Mouse (Mus musculus) cerebellum, postnatal 25 days (tissue): ENCODE measurements around the gene Tomm40l.
"Not testable (repeated sequence)": the region's sequence is repeated elsewhere in the genome, so short reads cannot be mapped to it uniquely, and the experiment has no call there.

ENCODE experiments used
- DNase-seq, 2 experiments: peaks; one replicate each; pipeline ENCODE4 v3.0.0; 2021; ENCODE audit warnings: mixed read lengths in 2 of 2

Tomm40l gene

DNA sequence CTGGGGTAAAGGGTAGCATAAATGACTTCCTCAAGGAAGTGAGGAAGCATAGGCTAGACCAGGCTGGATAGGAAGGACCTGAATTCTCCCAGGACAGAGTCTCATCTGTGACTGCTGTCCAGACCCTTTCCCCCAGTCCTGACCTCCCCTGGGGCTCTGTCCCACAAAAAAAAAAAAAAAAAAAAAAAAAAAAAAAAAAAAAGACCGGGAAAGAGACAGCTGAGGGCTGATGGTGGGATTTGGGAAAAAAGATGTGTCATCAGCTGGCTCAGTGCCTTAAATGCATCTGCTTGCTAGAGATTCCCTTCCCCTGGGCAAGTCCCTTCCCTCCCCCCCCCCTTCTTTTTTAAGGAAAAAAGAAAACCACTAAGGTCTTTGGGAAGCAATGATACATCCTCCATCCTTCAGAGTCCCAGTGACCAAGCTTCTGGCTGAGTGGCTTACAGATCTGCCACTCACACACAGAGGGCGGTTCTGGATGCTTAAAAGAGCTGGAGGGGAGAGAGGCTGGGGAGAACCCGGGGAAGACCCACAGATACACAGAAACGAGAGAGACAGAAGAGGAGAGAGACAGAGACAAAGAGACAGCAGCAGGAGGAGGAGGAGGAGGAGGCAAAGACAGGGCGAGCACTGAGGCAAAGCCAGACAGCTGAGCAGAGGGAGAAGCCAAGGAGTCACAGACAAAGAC, 27.7 kb upstream of the Tomm40l start, which contains the start of gene Adamts4:
Gene Adamts4, plus strand, starts transcription at position 509 of the 688 bp plus-strand sequence.
- peak; percentile 47 to 58 for DNase-seq

DNA sequence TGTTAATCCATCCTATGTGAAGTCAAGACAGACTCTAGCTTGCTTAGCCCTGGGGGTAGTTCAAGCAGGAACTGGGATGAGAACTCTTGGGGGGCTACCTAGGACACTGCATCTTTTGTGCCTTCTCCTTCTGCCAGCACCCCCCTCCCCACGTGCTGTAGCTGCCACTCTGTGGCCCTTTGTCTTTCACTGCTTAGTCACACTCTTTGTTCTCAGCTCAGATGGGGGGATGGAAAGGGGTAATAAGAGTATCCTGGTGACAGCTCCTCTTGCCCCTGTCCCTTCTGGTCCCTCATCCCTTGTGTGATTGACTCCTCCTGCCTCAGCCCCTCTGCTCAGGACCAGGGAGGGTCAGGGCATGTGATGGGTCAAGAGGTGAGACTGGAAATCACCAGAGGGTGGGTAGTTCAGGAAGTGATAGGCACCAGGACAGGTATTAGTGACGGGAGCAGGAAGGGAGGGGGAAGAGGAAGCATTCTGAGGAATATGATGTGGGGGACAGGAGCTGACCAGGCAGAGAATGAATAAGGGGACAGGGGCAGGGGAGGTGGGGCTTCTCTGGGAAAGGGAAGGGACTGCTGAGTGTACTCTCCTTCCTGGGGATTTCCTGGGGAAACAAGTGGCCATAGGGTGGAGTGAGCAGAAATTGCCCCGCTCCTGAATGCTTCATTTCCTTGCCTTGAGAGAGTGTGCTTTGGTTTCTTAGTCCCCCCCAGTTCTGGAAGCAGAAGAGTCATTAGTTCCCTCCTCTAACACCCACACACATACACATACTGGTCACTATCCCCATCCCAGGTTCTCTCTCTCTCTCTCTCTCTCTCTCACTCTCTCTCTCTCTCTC, 26.3 kb upstream of the Tomm40l start:
- no peak for DNase-seq

DNA sequence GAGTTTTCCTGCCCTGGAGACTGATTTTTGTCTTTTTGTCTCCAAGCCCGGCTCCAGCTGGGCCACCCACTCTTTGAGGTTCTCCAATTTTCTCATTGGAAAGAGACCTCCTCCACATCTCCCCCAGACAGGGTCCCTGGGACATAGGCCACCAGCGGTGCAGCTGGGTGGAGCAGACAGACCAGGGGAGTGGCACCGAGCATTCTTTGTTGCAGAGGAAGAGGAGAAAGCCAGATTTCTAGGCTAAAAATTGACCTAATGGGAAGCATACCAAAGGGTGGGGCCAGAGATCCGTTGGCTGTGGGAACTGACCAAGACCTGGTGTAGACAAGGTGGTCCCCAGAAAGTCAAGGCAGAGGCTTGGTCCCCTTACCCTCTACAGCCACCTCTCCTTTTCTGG, 25.6 kb upstream of the Tomm40l start:
- no peak for DNase-seq

DNA sequence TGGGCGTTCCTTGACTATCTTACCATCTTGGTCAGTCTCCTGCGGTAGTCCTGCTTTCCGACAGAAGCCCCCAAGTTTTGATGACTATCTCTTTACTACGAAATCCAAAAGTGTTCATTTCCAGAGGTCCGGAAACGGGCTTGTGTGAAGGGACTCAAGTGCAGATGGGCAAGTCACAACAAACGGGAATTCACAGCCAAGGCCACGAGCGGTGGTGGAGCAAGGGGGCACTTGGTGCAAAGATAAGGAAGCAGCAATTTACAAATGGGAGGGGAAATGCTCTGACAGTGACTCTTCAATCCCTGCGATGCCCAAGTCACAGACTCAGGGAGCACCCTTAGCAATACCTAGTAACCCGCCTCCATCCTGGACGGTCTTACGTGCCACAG, 25.1 kb upstream of the Tomm40l start:
- DNase-seq: no peak

DNA sequence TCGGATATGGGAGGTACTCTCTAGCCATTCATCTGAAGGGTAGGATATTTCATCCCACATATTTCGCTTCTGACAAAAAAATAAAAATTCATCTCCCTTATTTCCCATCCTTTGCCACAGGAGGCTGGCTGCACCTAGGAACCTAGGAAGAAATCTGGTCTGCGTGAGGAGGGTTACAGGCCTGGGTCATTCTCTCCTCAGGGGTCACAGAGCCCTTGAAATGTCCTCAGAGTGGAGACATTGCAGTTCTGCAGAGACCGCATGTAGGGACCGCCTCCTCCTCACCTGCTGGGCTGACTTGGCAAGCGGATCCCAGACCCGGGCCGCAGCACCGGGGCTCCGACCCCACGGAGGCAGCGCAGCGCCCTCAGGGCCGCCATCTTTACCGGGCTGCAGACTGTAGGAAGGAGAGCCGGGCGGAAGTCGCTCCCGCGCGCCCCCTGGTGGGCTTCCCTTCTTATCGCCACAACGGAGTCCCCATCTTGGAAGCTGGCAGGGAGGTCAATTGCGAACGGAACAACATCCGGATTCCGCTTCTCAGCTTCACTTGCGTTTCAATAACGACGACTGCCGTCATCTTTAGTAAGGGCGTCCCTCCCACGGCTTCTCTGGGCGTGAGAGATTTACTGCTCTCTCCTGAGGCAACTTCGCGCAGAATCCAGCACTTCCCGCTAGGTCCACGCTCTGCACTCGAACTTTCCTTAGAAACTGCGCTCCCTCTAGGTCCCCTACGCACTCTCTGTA, 24.6 kb upstream of the Tomm40l start:
- peak; percentile 99 for DNase-seq

DNA sequence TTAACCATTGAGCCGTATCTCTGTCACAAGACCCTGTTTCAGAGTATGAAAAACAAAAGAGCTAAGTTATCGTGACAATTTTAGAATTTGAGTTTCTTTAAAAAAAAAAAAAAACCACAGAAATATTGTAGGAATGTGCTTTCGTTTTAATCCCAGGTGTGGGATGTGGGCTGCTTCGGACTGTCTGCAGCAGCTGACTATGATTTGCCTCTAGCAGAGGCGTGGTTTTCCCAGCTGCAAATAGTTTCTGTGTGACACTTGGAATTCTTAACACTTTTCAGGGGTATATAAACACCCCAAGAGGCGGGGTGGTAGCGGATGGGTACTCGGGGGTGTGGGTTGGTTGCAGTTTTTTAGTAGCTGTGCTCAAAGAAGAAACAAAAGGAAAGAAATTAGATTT, 23.0 kb upstream of the Tomm40l start:
- DNase-seq: no peak

DNA sequence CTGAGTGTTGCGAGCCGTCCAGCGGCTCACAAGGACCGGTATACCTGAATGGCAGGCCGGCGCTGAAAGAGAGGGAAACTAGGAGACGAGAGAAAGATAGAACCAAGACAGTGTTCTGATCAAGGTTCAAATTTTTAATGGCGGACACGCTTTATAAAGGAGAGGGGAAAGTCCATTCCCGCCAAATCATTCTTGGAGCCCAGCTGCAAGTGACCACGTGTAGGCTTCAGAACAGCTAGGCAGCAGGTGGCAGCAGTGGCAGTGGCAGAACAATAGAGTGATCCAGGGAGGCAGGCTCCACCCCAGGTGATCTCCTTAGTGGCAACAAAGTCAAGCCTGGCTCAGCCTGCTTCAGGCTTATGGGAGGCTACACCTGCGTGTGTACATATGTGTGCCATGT, 19.6 kb upstream of the Tomm40l start:
- not testable (repeated sequence) for DNase-seq

DNA sequence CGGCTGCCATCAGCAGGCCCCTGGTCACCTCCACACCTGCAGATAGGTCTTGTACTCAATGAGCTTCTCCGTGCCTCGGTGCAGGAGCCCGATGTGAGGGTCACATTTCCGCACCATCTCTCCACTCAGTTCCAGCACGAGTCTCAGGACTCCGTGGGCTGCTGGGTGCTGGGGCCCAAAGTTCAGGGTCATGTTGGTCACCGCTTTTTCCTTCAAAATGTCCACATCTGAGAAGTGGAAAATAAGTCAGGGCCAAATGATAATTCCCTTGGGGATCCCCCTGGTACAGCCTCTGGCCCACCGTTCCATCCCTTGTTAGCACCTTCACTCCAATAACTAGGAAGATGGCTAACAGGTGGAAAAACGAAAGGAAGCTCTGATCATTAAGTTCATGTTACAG, 18.6 kb upstream of the Tomm40l start:
- no peak for DNase-seq

DNA sequence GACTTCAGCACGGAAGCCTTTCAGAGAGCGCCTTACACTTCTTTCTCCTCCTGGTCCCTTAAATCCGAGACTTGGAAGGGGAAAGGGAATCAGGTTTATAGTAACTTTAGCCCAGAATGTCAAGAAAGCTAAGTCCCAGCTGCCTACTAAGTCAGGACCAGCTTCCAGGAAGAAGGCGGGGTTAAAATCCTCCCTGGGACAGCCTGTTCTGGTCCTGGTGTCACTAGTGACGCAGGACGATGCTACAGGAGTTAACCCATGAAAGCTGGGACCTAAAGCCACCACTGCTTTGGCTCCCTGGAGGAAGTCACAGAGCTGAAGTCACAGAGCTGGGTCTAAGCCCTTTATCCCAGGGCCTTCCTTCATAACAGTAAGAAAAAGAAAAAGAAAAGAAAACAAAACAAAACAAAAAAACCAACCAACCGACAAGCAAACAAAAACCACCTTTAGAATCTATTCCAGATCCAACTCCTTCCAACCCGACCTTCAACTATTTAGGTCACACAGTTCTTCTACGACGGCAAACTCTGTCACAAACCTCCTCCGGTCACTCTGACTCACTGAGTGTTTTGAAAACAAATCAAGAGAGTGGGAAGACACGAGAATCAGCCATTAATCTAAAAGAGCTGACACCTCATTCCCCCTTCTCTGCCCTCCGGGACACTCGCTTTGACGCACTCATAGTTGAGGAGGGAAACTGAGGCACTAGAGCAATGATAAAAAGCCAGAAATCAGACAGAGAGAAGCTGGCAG, 17.9 kb upstream of the Tomm40l start:
- DNase-seq: no peak

DNA sequence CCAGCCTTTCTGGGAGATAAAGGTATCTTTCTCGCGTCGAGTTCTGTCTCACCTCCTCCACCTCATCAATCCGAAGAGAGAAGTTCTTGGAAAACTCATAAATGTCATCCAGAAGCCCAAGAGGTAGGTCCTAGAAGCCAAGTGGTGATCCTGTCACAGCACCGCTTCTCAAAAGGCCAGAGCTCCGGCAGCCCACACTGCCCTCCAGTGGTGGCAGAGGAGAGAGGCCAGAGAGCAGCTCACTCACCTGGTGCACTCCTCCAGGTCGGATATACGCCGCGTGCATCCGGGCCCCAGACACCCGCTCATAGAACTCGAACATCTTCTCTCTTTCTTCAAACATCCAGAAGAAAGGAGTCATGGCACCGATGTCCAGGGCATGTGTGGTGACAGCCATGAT, 16.1 kb upstream of the Tomm40l start:
- DNase-seq: peak; percentile 59 to 74

DNA sequence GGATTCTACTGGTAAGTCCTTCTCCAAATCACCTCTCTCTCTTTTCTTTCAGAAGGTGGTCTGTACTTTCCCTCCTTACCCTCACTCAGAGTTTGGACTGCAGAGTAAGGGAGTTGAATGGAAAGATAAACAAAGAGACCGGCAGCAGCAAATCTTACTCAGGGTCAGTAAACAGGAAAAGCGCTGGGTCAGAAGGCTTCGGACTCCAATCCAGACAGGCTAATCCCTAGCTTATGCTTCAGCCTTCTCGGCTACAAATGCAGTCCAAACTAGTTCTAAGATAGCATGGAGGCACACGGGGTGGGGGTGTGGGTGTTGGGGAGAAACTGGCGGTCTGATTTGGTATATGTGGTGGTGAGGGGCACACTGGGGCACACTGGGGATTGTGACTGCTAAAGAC, 15.1 kb upstream of the Tomm40l start:
- DNase-seq: no peak

DNA sequence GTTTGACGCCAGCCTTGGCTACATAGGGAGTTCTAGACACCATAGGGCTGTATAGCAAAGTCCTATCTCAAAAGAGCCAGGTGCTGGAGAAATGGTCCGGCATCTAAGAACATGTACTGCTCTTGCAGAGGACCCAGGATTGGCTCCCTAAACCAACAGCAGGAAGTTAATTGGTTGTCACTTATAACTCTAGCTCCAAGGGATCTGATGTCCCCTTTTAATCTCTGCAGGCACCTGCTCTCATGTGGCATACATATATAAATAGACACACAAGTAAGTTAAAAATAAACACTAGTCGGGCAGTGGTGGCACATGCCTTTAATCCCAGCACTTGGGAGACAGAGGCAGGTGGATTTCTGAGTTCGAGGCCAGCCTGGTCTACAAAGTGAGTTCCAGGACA, 13.5 kb upstream of the Tomm40l start:
- no peak for DNase-seq

DNA sequence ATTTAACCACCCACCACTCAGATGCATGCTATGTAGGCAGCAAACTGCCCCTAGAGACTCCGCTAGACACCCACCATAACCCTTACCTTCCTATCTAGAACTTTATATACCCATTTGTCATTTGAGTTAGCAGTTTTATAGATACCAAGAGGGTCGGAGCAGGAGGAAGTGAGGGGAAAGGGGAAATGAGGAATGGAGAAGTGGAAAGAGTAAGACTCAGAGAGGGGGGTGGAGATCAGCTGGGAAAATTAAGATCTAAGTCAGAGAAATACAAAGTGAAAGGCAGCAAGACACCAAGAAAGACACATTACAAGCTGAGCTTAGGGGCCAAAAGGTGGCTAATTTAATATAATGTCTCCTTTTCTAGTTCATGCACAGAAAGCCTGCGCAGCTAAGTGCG, 12.2 kb upstream of the Tomm40l start:
- DNase-seq: no peak

DNA sequence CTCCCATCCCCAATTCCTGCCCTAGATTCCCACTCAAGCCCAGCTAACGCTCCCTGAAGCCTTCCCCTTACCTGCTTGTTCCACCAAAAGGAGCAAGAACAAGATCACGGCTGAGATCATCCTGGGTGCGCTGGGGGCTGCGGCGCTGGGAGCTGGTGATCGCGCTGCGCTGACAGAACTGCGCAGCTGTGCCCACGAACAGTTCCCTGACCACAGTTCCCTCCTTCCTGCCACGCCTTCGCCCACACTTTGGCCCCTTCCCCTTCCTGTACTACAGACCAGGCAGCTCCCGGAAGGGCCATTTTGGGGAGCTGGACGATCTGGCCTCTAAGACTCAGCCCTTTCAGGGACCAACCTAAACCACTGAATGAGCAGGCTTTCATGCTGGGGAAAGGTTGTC, 11.8 kb upstream of the Tomm40l start, which contains the start of gene Fcer1g:
Gene Fcer1g, minus strand, starts transcription at position 240 of the 400 bp plus-strand sequence.
- no peak for DNase-seq

DNA sequence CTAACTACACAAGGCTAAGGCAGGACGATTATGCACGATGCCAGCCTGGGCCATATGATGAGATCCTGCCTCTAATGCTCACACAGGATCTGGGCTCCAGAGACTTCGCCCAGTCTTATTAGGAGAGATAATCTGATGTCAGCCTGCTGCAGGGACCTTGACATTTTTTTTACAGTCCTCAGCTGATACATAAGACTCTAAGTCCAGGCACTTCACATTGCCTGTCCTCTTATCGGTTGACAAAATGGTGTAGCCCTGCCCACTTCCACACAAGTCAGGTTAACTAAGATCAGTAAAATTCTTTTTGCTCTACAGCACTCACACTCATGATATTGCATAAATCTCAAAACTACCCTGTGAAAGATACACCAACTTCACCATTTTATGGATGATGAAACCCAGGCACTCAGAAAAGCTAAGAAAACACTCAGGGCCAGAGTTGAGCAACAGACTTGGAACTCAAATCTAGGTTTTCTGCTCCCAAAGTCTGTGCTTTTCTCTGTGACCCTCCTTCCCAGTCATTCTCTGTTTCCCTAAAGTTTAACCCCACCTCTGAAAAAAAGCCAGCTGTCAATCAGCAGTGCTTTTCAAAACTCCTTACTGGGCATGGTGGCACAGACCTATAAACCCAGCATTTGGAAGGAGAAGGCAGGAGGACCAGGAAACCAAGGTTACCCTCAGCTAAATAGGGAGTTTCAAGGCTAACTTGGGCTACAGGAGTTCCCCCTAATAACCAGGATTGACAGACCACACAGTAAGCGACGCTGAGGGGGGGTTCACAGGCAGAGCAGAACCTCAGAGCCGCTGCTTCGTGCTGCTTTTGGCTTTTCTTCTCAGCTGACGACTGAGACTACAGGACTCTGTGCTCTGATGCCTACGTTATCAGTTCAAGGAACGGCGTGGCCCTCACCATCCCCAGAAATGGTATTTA, 10.8 kb upstream of the Tomm40l start:
- no peak for DNase-seq

DNA sequence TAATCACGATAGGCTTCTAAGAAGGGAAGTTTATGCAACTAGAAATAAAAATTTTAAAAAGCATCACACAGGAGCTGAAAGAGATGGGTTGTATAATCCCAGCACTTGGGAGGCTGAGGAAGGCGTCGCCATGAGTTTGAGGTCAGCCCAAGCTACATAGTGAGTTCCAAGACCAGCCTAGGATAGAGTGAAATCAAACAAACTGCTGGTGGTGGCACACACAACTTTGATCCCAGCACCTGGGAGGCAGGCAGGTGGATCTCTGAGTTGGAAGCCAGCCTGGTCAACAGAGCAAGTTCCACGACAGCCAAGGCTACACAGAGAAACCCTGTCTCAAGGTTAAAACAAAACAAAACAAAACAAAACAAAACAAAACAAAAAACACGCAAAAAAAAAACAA, 10.0 kb upstream of the Tomm40l start:
- no peak for DNase-seq

DNA sequence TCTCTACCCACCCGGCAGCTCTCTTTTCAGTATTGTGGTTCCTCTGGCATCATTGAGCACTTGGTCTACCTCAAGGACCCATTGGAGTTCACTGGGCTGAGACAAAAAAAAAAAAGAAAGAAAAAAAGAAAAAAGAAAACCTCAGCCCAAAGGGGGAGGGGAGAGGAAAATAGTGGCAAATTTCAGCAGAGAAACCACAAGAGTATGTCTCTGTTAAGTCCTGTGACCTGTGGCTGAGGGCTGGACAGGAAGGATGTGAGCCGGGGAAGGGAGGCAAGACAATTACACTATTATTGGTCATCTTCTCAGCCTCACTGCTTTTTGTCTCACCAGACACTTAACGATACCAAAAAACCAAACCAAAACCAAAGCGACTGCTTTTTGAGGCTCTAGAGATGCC, 9.5 kb upstream of the Tomm40l start:
- no peak for DNase-seq

DNA sequence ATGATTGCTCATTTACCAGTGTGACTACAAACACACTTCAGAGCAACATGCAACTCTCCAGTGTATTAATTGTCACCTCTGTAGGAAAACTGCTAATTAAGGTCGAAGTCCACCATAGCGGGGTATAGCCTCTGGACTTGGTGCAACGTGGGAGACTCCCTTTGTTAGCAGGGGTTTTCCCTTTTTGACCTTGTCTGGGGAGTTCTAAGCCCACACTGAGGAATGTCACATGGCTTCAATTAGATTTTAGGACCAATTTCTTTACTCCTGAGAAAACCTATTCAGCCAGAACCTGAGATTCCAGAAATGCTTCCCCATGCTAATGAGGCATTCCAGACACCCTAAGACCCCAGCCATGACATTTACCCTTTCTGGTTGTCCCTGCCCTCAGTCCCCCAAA, 7.9 kb upstream of the Tomm40l start:
- DNase-seq: no peak

DNA sequence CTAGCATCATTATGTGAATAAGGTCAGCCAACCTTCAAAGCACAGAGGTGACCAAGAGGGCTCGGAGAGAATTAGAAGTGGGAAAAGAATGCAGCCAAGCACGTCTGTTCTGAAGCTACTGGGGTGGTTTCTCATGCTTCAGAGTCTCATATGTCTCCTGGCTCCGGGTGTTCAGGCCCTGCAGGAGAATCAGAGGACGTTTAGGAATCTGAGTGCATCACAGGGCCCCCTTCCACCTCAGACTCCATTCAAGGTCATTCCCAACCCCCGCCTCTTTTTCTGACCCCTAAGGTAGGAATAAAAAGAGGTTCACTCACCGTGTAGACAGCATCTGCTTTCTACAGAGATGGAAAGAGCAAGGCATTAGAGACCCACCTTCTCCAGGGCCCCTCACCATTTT, 7.4 kb upstream of the Tomm40l start:
- DNase-seq: no peak

DNA sequence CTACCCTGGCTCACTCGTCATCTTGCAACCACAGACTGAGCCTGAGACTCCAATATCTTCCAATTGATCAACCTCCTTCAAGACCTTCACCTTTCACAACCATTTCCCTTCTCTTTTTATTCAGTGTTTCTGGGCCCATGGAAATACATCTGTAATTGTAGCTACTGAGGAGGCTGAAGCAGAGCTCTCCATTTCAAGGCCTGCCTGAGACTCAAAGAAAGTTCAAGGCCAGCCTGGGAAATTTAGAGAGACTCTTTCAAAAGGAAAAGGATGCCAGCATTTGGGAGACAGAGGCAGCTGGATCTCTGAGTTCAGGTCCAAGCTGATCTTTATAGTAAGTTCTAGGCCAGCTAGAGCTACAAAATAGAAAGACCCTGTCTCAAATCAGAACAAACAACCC, 5.6 kb upstream of the Tomm40l start:
- DNase-seq: no peak

DNA sequence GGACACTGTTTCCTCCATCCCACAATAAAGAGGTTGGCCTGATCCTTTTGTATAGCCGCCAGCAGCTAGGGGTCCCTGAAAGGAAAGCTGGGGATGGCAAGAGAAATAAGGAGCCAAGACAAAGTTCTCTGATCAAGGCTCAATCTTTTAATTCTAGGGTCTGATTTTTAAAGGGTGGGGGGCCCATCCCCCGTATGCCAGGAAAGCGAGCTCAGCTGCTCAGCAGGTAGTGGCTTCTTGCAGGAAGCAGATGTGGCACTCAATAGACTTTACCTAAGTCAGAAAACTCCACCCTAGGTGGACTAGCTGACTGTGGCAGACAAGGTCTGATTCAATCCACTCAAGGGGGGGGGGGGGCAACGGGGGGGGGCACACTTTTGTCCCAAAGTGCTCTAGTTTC, 4.5 kb upstream of the Tomm40l start:
- no peak for DNase-seq

DNA sequence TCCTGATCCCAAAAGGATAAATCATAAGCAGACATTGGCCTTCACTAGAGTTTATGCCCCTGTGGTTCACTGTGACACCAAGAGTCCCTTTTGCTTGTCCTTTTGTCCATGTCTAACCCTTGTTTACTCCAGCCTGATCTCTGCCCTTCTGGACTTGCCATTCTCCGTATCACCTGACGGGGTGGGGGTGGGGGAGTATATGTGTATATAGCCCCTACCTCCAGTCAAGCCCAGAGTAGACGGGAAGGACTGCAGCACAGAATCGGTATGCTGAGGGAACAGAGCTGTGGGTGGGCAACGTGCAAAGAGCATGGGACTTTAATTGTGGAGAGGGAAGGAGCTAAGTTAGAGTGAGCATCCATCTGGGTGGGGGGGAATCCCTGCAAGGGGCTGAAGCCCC, 2.5 kb upstream of the Tomm40l start, which contains the start of gene Apoa2:
Gene Apoa2, plus strand, starts transcription at position 198 of the 400 bp plus-strand sequence.
- no peak for DNase-seq
